Mouse (Mus musculus) small intestine, adult 2 months (tissue): ENCODE data around the gene Tmem126b. TPM values are rescaled to one million over a fixed set of nuclear protein-coding genes. Genes with fewer than 3 reads are reported as not detected.
A peak's percentile ranks its signal among the peaks of the same experiment; 100 is the strongest.

Experiments used
- H3K27ac ChIP-seq: fragments of 200-500 bp; 2 replicates; pipeline ENCODE4 v1.5.1; 2012; ENCODE audit warnings: low read depth, low read length, control low read depth, inconsistent platforms; ENCODE audit not compliant: insufficient read depth
- H3K27me3 ChIP-seq: fragments of 200-500 bp; 2 replicates; pipeline ENCODE4 v1.6.1; 2012; ENCODE audit warnings: mild to moderate bottlenecking, moderate library complexity, low read length, inconsistent platforms; ENCODE audit not compliant: control insufficient read depth, insufficient read depth
- H3K36me3 ChIP-seq: fragments of 200-500 bp; 2 replicates; pipeline ENCODE4 v1.6.1; 2012; ENCODE audit warnings: mild to moderate bottlenecking, low read length, control low read depth, inconsistent platforms; ENCODE audit not compliant: control insufficient read depth, insufficient read depth
- H3K4me1 ChIP-seq: fragments of 200-500 bp; 2 replicates; pipeline ENCODE4 v1.6.1; 2012; ENCODE audit warnings: low read length, inconsistent platforms, mixed read lengths; ENCODE audit not compliant: control insufficient read depth, insufficient read depth, insufficient read length
- H3K4me3 ChIP-seq: fragments of 200-500 bp; 2 replicates; pipeline ENCODE4 v1.5.1; 2012; ENCODE audit warnings: low read depth, mild to moderate bottlenecking, control low read depth, inconsistent platforms, low read length, moderate library complexity
- CTCF ChIP-seq: fragments of 200-500 bp; IDR thresholded peaks from 2 replicates; pipeline ENCODE4 v1.5.1; 2012; ENCODE audit warnings: low read depth, mild to moderate bottlenecking, control low read depth, inconsistent platforms, low read length, moderate library complexity, mixed read lengths; ENCODE audit not compliant: insufficient replicate concordance, insufficient read length; ENCODE audit errors: extremely low read depth
- POLR2A ChIP-seq: fragments of 200-500 bp; IDR thresholded peaks from 2 replicates; pipeline ENCODE4 v1.6.1; 2012; ENCODE audit warnings: low read depth, mild to moderate bottlenecking, control low read depth, inconsistent platforms, low read length, moderate library complexity
- WGBS: fragments of 180-500 bp; shearing (Covaris S2); methylation state at CpG from one replicate; pipeline ENCODE4 v1.1.7; 2018; 5-methylcytosine and 5-hydroxymethylcytosine counted together
- polyA plus RNA-seq: library from polyadenylated mRNA; depleted of rRNA; stranded (reverse); fragments of >200 nt; gene quantifications from 2 replicates; pipeline ENCODE4 v1.2.3, GENCODE M21; 2012; rRNA removed

The Tmem126b gene
- polyA plus RNA-seq, 1 experiment = 6.5 TPM

- no peak within 1 kb of the TSS for H3K27ac ChIP-seq
- H3K4me1 ChIP-seq = no peaks in the 10 kb centered on the region
- TF ChIP-seq CTCF = no peak
- peak; percentile 16; the same call in 1 of the 2 replicates for TF ChIP-seq POLR2A
- 19% methylated on average over 29 of the region's 29 CpGs for WGBS
- H3K4me3 ChIP-seq = peak within 1 kb of the TSS; percentile 56
- no peaks in the 10 kb centered on the region for H3K36me3 ChIP-seq
- no peaks in the 10 kb centered on the region for H3K27me3 ChIP-seq
These were observed 49.5 kb downstream of the Tmem126b start, which contains the start of gene Ccdc89 for GRCm38 (mm10) chr7:90426020-90427001. Gene Ccdc89, plus strand, starts transcription at chr7:90426577.

Other genes with a start within 250 kb of the Tmem126b start
- not detected in 2 replicates for gene Ccdc83, start 210.2 kb downstream of the Tmem126b start, polyA plus RNA-seq
- gene Sytl2, start 173.7 kb downstream of the Tmem126b start, polyA plus RNA-seq = 4.2 and 5.1 TPM in 2 replicates
- 0.14 TPM in 1 of 2 replicates, not detected in the other for gene Ccdc89, start 49.4 kb downstream of the Tmem126b start, polyA plus RNA-seq
- 18.1 and 31.3 TPM in 2 replicates for gene Crebzf, start 33.3 kb downstream of the Tmem126b start, polyA plus RNA-seq
- 7.2 and 8.4 TPM in 2 replicates for gene Tmem126a, start 18.8 kb downstream of the Tmem126b start, polyA plus RNA-seq
- 0.38 and 0.56 TPM in 2 replicates for gene Dlg2, start 671 bp upstream of the Tmem126b start, polyA plus RNA-seq